Mouse (Mus musculus): ENCODE results near the gene Gm9049. TPM values are rescaled to one million over a fixed set of nuclear protein-coding genes. Genes with fewer than 3 reads are reported as not detected.
"Not testable (repeated sequence)": the region's sequence is repeated elsewhere in the genome, so short reads cannot be mapped to it uniquely, and the experiment has no call there.

Gene Gm9049
- not detected in 2 replicates for polyA plus RNA-seq (2016; fragmentation: Nextera tagmentation; extraction: Ambion mirVana)

GRCm38 (mm10) chr10:118354005-118354404 is at the start of gene Gm9049:
TSS of gene Gm9049 (minus strand) at chr10:118354105.
- H3K27ac ChIP-seq; H3K9me3 ChIP-seq; H3K4me1 ChIP-seq; H3K4me2 ChIP-seq (replicated peaks); H3K4me3 ChIP-seq; ATAC-seq (ENCODE audit: insufficient number of reproducible peaks, insufficient read depth, low FRiP score, low TSS enrichment); H3K36me3 ChIP-seq; H3K9ac ChIP-seq; H3K27me3 ChIP-seq: not testable (repeated sequence)
- 71% methylated on average over 1 of the region's 11 CpGs for WGBS

GRCm38 (mm10) chr10:118399917-118400316 is 46.0 kb upstream of the Gm9049 start:
- WGBS, result 84% methylated on average over 16 of the region's 16 CpGs
- H3K9ac ChIP-seq, result no peak overlapping the region
- no peaks in the 10 kb centered on the region for H3K4me1 ChIP-seq
- no peak overlapping the region for H3K4me3 ChIP-seq
- H3K27me3 ChIP-seq, result no peaks in the 10 kb centered on the region
- H3K9me3 ChIP-seq, result no peaks in the 10 kb centered on the region
- ATAC-seq (ENCODE audit: insufficient number of reproducible peaks, insufficient read depth, low FRiP score, low TSS enrichment), result no peak
- H3K4me2 ChIP-seq (replicated peaks), result no peak overlapping the region
- H3K27ac ChIP-seq, result no peak overlapping the region
- no peaks in the 10 kb centered on the region for H3K36me3 ChIP-seq

DNA sequence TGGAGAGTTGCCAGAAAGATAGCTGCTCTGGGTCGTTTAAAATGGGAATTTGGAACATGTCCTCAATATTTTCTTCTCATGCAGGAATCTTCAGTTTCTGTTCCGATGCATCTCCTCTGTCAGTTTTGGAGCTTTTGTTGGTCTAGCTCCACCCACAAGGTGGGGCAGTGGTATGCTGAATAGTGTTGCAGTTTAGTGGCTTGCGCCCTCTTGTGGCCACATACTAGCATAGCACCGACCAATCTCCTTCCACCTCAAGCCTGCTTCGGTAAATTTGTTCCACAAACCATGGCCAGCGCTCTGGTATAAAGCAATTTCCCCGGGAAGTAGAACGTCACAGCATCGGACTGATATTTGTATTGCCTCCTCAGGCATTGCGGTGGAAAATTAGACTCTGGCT is 16.5 kb upstream of the Gm9049 start:
- Histone ChIP-seq H3K9me3 (no peaks in the 10 kb centered on the region), H3K9ac (no peak overlapping the region), H3K36me3 (no peaks in the 10 kb centered on the region), H3K27ac (no peak overlapping the region), H3K4me1 (no peaks in the 10 kb centered on the region), H3K4me3 (no peak overlapping the region), H3K4me2 (replicated peaks) (0 out of 2 replicates have a peak overlapping the region, but pooled peaks have one; percentile 33), H3K27me3 (no peaks in the 10 kb centered on the region)
- 5% methylated on average over 10 of the region's 10 CpGs for WGBS
- ATAC-seq (ENCODE audit: insufficient number of reproducible peaks, insufficient read depth, low FRiP score, low TSS enrichment), result peak; percentile 88; the same call in 1 of the 2 replicates

GRCm38 (mm10) chr10:118369518-118369917 is 15.6 kb upstream of the Gm9049 start:
- H3K4me1 ChIP-seq, result no peaks in the 10 kb centered on the region
- no peaks in the 10 kb centered on the region for H3K27me3 ChIP-seq
- WGBS, result 88% methylated on average over 9 of the region's 9 CpGs
- H3K4me2 ChIP-seq (replicated peaks), result no peak overlapping the region
- no peaks in the 10 kb centered on the region for H3K9me3 ChIP-seq
- H3K9ac ChIP-seq, result no peak overlapping the region
- H3K27ac ChIP-seq, result no peak overlapping the region
- no peak overlapping the region for H3K4me3 ChIP-seq
- ATAC-seq (ENCODE audit: insufficient number of reproducible peaks, insufficient read depth, low FRiP score, low TSS enrichment), result no peak
- no peaks in the 10 kb centered on the region for H3K36me3 ChIP-seq

DNA sequence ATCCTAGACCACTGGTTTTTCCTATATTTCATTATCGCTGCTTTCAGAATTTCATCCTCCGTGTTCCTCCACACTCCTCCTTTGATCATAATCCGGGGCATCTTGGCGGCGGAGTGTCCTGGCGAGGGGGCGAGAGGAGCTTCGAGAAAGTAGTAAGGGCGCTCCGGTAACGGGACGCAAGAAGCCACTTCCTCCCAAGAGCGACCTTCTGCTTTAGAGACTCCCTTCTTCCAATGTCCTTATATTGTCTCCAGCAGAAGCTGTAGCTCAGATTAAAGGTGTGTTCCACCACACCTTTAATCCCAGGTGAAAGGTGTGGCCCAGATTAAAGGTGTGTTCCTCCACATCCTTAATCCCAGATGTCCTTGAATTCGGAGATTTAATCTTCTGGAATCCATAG is 5.3 kb downstream of the Gm9049 start, which contains the start of gene Gm9048:
TSS of gene Gm9048 (minus strand) at position 101 of the 400 bp plus-strand sequence.
- not testable (repeated sequence) for H3K36me3 ChIP-seq; ATAC-seq (ENCODE audit: insufficient number of reproducible peaks, insufficient read depth, low FRiP score, low TSS enrichment); H3K9ac ChIP-seq; H3K27me3 ChIP-seq; H3K9me3 ChIP-seq; H3K4me3 ChIP-seq; H3K27ac ChIP-seq; H3K4me2 ChIP-seq (replicated peaks); H3K4me1 ChIP-seq
- WGBS, result 86% methylated on average over 1 of the region's 14 CpGs

- not testable (repeated sequence) for H3K36me3 ChIP-seq; H3K27me3 ChIP-seq; H3K4me1 ChIP-seq; ATAC-seq (ENCODE audit: insufficient number of reproducible peaks, insufficient read depth, low FRiP score, low TSS enrichment); H3K9me3 ChIP-seq; H3K9ac ChIP-seq; H3K27ac ChIP-seq; H3K4me3 ChIP-seq; H3K4me2 ChIP-seq (replicated peaks)
- no CpG with 5 or more reads among the region's 14 CpGs for WGBS
Observed at GRCm38 (mm10) chr10:118343155-118343554, 10.8 kb downstream of the Gm9049 start, which contains the start of gene Gm9046. TSS of gene Gm9046 (minus strand) at chr10:118343255.

- H3K4me1 ChIP-seq; H3K4me2 ChIP-seq (replicated peaks); ATAC-seq (ENCODE audit: insufficient number of reproducible peaks, insufficient read depth, low FRiP score, low TSS enrichment); H3K9ac ChIP-seq; H3K9me3 ChIP-seq; H3K27ac ChIP-seq; H3K27me3 ChIP-seq; H3K36me3 ChIP-seq; H3K4me3 ChIP-seq: not testable (repeated sequence)
- no CpG with 5 or more reads among the region's 14 CpGs for WGBS
Observed at GRCm38 (mm10) chr10:118337731-118338130, 16.2 kb downstream of the Gm9049 start, which contains the start of gene Gm9045. TSS of gene Gm9045 (minus strand) at chr10:118337831.

GRCm38 (mm10) chr10:118332308-118332707 is 21.6 kb downstream of the Gm9049 start, which contains the start of gene Gm9044:
TSS of gene Gm9044 (minus strand) at chr10:118332408.
- H3K27ac ChIP-seq; H3K27me3 ChIP-seq; H3K4me2 ChIP-seq (replicated peaks); H3K4me3 ChIP-seq; H3K9ac ChIP-seq; H3K4me1 ChIP-seq; H3K36me3 ChIP-seq; ATAC-seq (ENCODE audit: insufficient number of reproducible peaks, insufficient read depth, low FRiP score, low TSS enrichment); H3K9me3 ChIP-seq: not testable (repeated sequence)
- WGBS, result no CpG with 5 or more reads among the region's 14 CpGs

GRCm38 (mm10) chr10:118326869-118327268 is 27.0 kb downstream of the Gm9049 start, which contains the start of gene Gm9040:
TSS of gene Gm9040 (minus strand) at chr10:118326969.
- not testable (repeated sequence) for H3K27ac ChIP-seq; H3K4me1 ChIP-seq; H3K36me3 ChIP-seq; H3K4me3 ChIP-seq; ATAC-seq (ENCODE audit: insufficient number of reproducible peaks, insufficient read depth, low FRiP score, low TSS enrichment); H3K9me3 ChIP-seq; H3K27me3 ChIP-seq; H3K4me2 ChIP-seq (replicated peaks); H3K9ac ChIP-seq
- WGBS, result no CpG with 5 or more reads among the region's 11 CpGs

DNA sequence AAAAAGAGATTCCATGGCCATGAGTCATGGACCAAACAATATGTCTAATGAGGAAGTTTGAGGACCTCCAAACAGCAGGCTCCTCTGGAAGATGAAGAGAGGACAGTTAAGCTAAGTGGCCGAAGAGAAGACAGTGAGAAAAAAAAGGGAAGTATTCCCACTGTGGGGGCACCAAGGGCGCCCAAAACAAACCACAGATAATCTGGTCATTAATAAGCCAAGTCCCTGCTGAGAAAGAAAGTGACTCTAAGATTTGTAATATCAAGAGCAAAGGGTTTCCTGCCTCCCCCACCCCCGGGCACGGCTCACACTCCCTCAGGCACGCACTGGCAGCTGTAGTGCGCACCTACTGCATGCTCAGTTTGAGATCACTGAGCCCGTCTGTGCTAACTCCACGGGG is 34.9 kb downstream of the Gm9049 start:
- Histone ChIP-seq H3K9me3 (no peaks in the 10 kb centered on the region), H3K27me3 (no peaks in the 10 kb centered on the region), H3K4me2 (replicated peaks) (no peak overlapping the region), H3K27ac (no peak overlapping the region), H3K36me3 (no peaks in the 10 kb centered on the region), H3K4me3 (no peak overlapping the region), H3K9ac (no peak overlapping the region), H3K4me1 (no peaks in the 10 kb centered on the region)
- no peak for ATAC-seq (ENCODE audit: insufficient number of reproducible peaks, insufficient read depth, low FRiP score, low TSS enrichment)
- WGBS, result 82% methylated on average over 8 of the region's 8 CpGs

DNA sequence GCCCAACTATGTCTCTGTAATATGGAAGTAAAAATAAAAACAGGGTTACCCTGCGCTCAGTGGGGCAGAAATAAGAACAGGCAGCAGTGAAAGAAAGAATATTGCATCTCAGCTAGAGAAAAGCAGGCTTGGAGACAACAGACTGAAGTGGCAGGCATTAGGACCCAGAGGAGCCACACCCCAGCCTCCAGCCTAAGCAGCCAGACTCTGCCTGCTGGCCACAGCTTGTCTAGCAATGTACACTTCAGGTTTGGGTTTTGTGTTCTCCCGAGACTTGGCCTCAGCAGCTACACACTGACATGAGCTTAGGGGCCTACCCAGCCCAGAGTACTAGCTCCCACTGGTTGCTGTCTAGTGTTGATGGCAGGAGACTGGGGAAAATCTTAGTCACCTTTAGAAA is 51.8 kb downstream of the Gm9049 start:
- 37% methylated on average over 2 of the region's 2 CpGs for WGBS
- not testable (repeated sequence) for H3K36me3 ChIP-seq; H3K4me1 ChIP-seq; H3K4me3 ChIP-seq; H3K4me2 ChIP-seq (replicated peaks); H3K9me3 ChIP-seq; H3K9ac ChIP-seq; ATAC-seq (ENCODE audit: insufficient number of reproducible peaks, insufficient read depth, low FRiP score, low TSS enrichment); H3K27ac ChIP-seq; H3K27me3 ChIP-seq
